Comparison of ENCODE assay signal across 9 mouse cellular contexts in genomic region chr3:41194311-41195112, GRCm38 (mm10).
DNase-seq lines count a peak whose midpoint lies in the region; ATAC-seq and TF ChIP-seq lines count a peak whose summit lies in the region.
"Had no signal": no experiment of that assay in that cellular context is flagged by ENCODE, and none has a peak within 500 bp of the region (broad histone marks: within the 10 kb centered on the region; RNA-seq: fewer than 3 reads in every experiment).

No protein-coding gene starts in this region.

- DNase-seq in forebrain, embryonic 10.5 days (ENCODE audit: extremely low spot score, low spot score) = no peak
- no peak for DNase-seq in forebrain, embryonic 11.5 days (ENCODE audit: low spot score)
- peak in 1 of 2 experiments; percentile 40 for DNase-seq in layer of hippocampus, adult 2 months (ENCODE audit: low spot score in 2 of 2)
- no peak for DNase-seq in layer of hippocampus, postnatal 10 days (ENCODE audit: low spot score in 2 of 2)
- peak; percentile 72 for DNase-seq in adrenal gland, postnatal 14 days
- DNase-seq in midbrain, embryonic 11.5 days (ENCODE audit: low spot score, missing footprints) = no peak
- DNase-seq in spleen, postnatal 36 days (ENCODE audit: low spot score in 2 of 2) = no peak

- no peak for TF ChIP-seq CTCF in layer of hippocampus, adult 2 months (conservative IDR thresholded peaks at IDR 0.05)

- no peaks in the 10 kb centered on the region for H3K9me3 ChIP-seq in forebrain, embryonic 10.5 days
- H3K9me3 ChIP-seq in forebrain, embryonic 11.5 days (ENCODE audit: control insufficient read depth, low read length) = no peaks in the 10 kb centered on the region
- no peaks in the 10 kb centered on the region for H3K9me3 ChIP-seq in heart, embryonic 16.5 days (replicated peaks; ENCODE audit: control insufficient read depth, low read length)
- no peaks in the 10 kb centered on the region for H3K9me3 ChIP-seq in midbrain, embryonic 11.5 days (ENCODE audit: control insufficient read depth, low read length)
- H3K9me3 ChIP-seq: neural tube, embryonic 13.5 days had no signal

- no peaks in the 10 kb centered on the region for H3K27me3 ChIP-seq in forebrain, embryonic 10.5 days (ENCODE audit: poor library complexity, severe bottlenecking)
- H3K27me3 ChIP-seq in forebrain, embryonic 11.5 days (ENCODE audit: control insufficient read depth, insufficient read depth, low read length) = no peaks in the 10 kb centered on the region
- no peaks in the 10 kb centered on the region for H3K27me3 ChIP-seq in heart, embryonic 16.5 days (ENCODE audit: control insufficient read depth, insufficient read depth, low read length)
- H3K27me3 ChIP-seq in midbrain, embryonic 11.5 days (ENCODE audit: control insufficient read depth, insufficient read depth, low read length) = no peaks in the 10 kb centered on the region
- H3K27me3 ChIP-seq: neural tube, embryonic 13.5 days had no signal

- H3K27ac ChIP-seq in forebrain, embryonic 10.5 days = peak overlapping the region; percentile 58; the same call in 1 of the 2 replicates
- H3K27ac ChIP-seq in forebrain, embryonic 11.5 days (ENCODE audit: low read depth, low read length) = no peak overlapping the region
- peak overlapping the region; percentile 48; the same call in 1 of the 2 replicates for H3K27ac ChIP-seq in layer of hippocampus, adult 2 months
- peak overlapping the region; percentile 82 for H3K27ac ChIP-seq in heart, embryonic 16.5 days (ENCODE audit: low read length)
- H3K27ac ChIP-seq in midbrain, embryonic 11.5 days (ENCODE audit: low read depth, low read length) = no peak overlapping the region
- H3K27ac ChIP-seq: neural tube, embryonic 13.5 days had no signal

- H3K9ac ChIP-seq in forebrain, embryonic 11.5 days (ENCODE audit: low read length) = no peak overlapping the region
- no peak overlapping the region; the same call in 1 of the 2 replicates for H3K9ac ChIP-seq in heart, embryonic 16.5 days (ENCODE audit: low read length)
- no peak overlapping the region for H3K9ac ChIP-seq in midbrain, embryonic 11.5 days (ENCODE audit: low read length)
- H3K9ac ChIP-seq: neural tube, embryonic 13.5 days had no signal

- ATAC-seq in forebrain, embryonic 11.5 days (replicated peaks; ENCODE audit: low FRiP score) = no peak
- ATAC-seq in heart, embryonic 16.5 days (replicated peaks; ENCODE audit: extremely low read depth, insufficient read depth, low FRiP score) = no peak
- ATAC-seq in midbrain, embryonic 11.5 days (ENCODE audit: low FRiP score) = no peak

- 80% methylated on average over 9 of the region's 9 CpGs for WGBS in forebrain, embryonic 10.5 days
- 74% methylated on average over 9 of the region's 9 CpGs for WGBS in forebrain, embryonic 11.5 days
- WGBS in heart, embryonic 16.5 days = 74% methylated on average over 9 of the region's 9 CpGs
- WGBS in midbrain, embryonic 11.5 days = 71% methylated on average over 9 of the region's 9 CpGs

- H3K36me3 ChIP-seq in forebrain, embryonic 10.5 days (replicated peaks) = no peaks in the 10 kb centered on the region
- no peaks in the 10 kb centered on the region for H3K36me3 ChIP-seq in forebrain, embryonic 11.5 days (ENCODE audit: control insufficient read depth, insufficient read depth, low read length)
- H3K36me3 ChIP-seq in heart, embryonic 16.5 days (ENCODE audit: control insufficient read depth, insufficient read depth) = no peaks in the 10 kb centered on the region
- no peaks in the 10 kb centered on the region for H3K36me3 ChIP-seq in midbrain, embryonic 11.5 days (ENCODE audit: control insufficient read depth, insufficient read depth, low read length)
- H3K36me3 ChIP-seq: neural tube, embryonic 13.5 days had no signal

- H3K4me1 ChIP-seq in forebrain, embryonic 10.5 days = peaks cover 20% of the 10 kb centered on the region
- 0 out of 2 replicates have a peak, but pooled peaks cover 3% of the 10 kb centered on the region for H3K4me1 ChIP-seq in forebrain, embryonic 11.5 days (replicated peaks; ENCODE audit: control insufficient read depth, insufficient read depth, low read length)
- peaks cover 31% of the 10 kb centered on the region for H3K4me1 ChIP-seq in heart, embryonic 16.5 days (ENCODE audit: control insufficient read depth, insufficient read depth, low read length)
- no peaks in the 10 kb centered on the region for H3K4me1 ChIP-seq in midbrain, embryonic 11.5 days (ENCODE audit: control insufficient read depth, insufficient read depth, low read length)

- H3K4me2 ChIP-seq in forebrain, embryonic 11.5 days (ENCODE audit: low read depth, low read length, severe bottlenecking) = no peak overlapping the region
- H3K4me2 ChIP-seq in heart, embryonic 16.5 days (ENCODE audit: low read depth, low read length) = no peak overlapping the region
- H3K4me2 ChIP-seq in midbrain, embryonic 11.5 days = no peak overlapping the region
- H3K4me2 ChIP-seq: neural tube, embryonic 13.5 days had no signal

- H3K4me3 ChIP-seq in forebrain, embryonic 10.5 days = no peak overlapping the region
- H3K4me3 ChIP-seq in forebrain, embryonic 11.5 days (ENCODE audit: low read depth, low read length) = no peak overlapping the region
- no peak overlapping the region for H3K4me3 ChIP-seq in layer of hippocampus, adult 2 months
- H3K4me3 ChIP-seq in heart, embryonic 16.5 days (ENCODE audit: low read length) = no peak overlapping the region
- no peak overlapping the region for H3K4me3 ChIP-seq in midbrain, embryonic 11.5 days (ENCODE audit: low read depth, low read length)
- H3K4me3 ChIP-seq: neural tube, embryonic 13.5 days had no signal

Comparison
In these comparisons a context has a peak if more than half of its experiments do, and no peak if none do; other contexts are left out.
1. H3K27ac ChIP-seq: peak in forebrain, embryonic 10.5 days (single experiment), layer of hippocampus, adult 2 months (single experiment) and heart, embryonic 16.5 days (single experiment); none in forebrain, embryonic 11.5 days (single experiment) and midbrain, embryonic 11.5 days (single experiment).